Mouse (Mus musculus) E14TG2a.4 (cell line): ENCODE results near the gene Tnfrsf21.

Source experiments
- H3K27me3 ChIP-seq: 2 replicates; pipeline ENCODE4 v1.6.1; 2014; ENCODE audit warnings: low read length, control low read depth; ENCODE audit not compliant: insufficient read depth
- H3K36me3 ChIP-seq: 2 replicates; pipeline ENCODE4 v1.6.1; 2014; ENCODE audit warnings: low read length, control low read depth; ENCODE audit not compliant: insufficient read depth
- H3K4me1 ChIP-seq: replicated peaks from 2 replicates; pipeline ENCODE4 v1.6.1; 2014; ENCODE audit warnings: low read depth, low read length, control low read depth
- H3K4me3 ChIP-seq: replicated peaks from 2 replicates; pipeline ENCODE4 v1.5.1; 2014; ENCODE audit warnings: mild to moderate bottlenecking, low read length
- H3K9me3 ChIP-seq: 2 replicates; pipeline ENCODE4 v1.6.1; 2014; ENCODE audit warnings: low read length, control low read depth
- CTCF ChIP-seq: conservative IDR thresholded peaks from 2 replicates; pipeline ENCODE4 v1.5.1; 2014; ENCODE audit warnings: low read length
- NANOG ChIP-seq: IDR thresholded peaks from 2 replicates; pipeline ENCODE4 v1.6.1; 2014; ENCODE audit warnings: borderline replicate concordance, low read length, mixed read lengths
- POU5F1 ChIP-seq: IDR thresholded peaks from 2 replicates; pipeline ENCODE4 v1.6.1; 2014; ENCODE audit warnings: low read length, borderline replicate concordance

Tnfrsf21 gene

GRCm38 (mm10) chr17:43135398-43136265 is 119.3 kb downstream of the Tnfrsf21 start:
- Histone ChIP-seq H3K9me3 (peaks cover 6% of the 10 kb centered on the region; the same call in 1 of the 2 replicates), H3K4me1 (peaks cover 9% of the 10 kb centered on the region), H3K4me3 (no peak overlapping the region), H3K27me3 (no peaks in the 10 kb centered on the region), H3K36me3 (no peaks in the 10 kb centered on the region)
- TF ChIP-seq POU5F1, result no peak
- TF ChIP-seq NANOG, result no peak

GRCm38 (mm10) chr17:43136720-43137119 is 120.4 kb downstream of the Tnfrsf21 start:
- Histone ChIP-seq H3K4me1 (peaks cover 9% of the 10 kb centered on the region), H3K9me3 (peaks cover 6% of the 10 kb centered on the region; the same call in 1 of the 2 replicates), H3K27me3 (no peaks in the 10 kb centered on the region), H3K36me3 (no peaks in the 10 kb centered on the region), H3K4me3 (no peak overlapping the region)
- TF ChIP-seq NANOG, result no peak
- TF ChIP-seq POU5F1, result no peak
- TF ChIP-seq CTCF, result no peak

- TF ChIP-seq NANOG, result no peak
- no peak for TF ChIP-seq POU5F1
- no peak for TF ChIP-seq CTCF
- no peak overlapping the region for H3K4me3 ChIP-seq
- 0 out of 2 replicates have a peak, but pooled peaks cover 1% of the 10 kb centered on the region for H3K9me3 ChIP-seq
- H3K4me1 ChIP-seq, result peaks cover 9% of the 10 kb centered on the region
- H3K36me3 ChIP-seq, result no peaks in the 10 kb centered on the region
- H3K27me3 ChIP-seq, result no peaks in the 10 kb centered on the region
Measured at GRCm38 (mm10) chr17:43137838-43138237, 121.5 kb downstream of the Tnfrsf21 start.

- TF ChIP-seq POU5F1 (no peak), CTCF (no peak), NANOG (no peak)
- Histone ChIP-seq H3K36me3 (no peaks in the 10 kb centered on the region), H3K4me3 (no peak overlapping the region), H3K27me3 (no peaks in the 10 kb centered on the region; the same call in 1 of the 2 replicates), H3K9me3 (no peaks in the 10 kb centered on the region), H3K4me1 (peaks cover 9% of the 10 kb centered on the region)
Measured at GRCm38 (mm10) chr17:43138356-43138755, 122.0 kb downstream of the Tnfrsf21 start.
